Mouse (Mus musculus) duodenum, adult 2 months (tissue): ENCODE measurements around the gene Nxpe3. TPM values are rescaled to one million over a fixed set of nuclear protein-coding genes. Genes with fewer than 3 reads are reported as not detected.

Experiments used
- polyA plus RNA-seq: library from polyadenylated mRNA; depleted of rRNA; stranded (reverse); fragments of >200 nt; gene quantifications from 2 replicates; pipeline ENCODE4 v1.2.3, GENCODE M21; 2012; ENCODE audit warnings: low replicate concordance; rRNA removed

Gene Nxpe3
- polyA plus RNA-seq: 0.12 and 0.39 TPM in 2 replicates

GRCm38 (mm10) chr16:55894893-55895650, at the start of gene Nxpe3:
Nxpe3 (minus strand) TSS chr16:55895285.

GRCm38 (mm10) chr16:55934453-55935037, 39.5 kb upstream of the Nxpe3 start, which contains the start of gene Cep97:
Cep97 (minus strand) TSS chr16:55934855.

GRCm38 (mm10) chr16:55838510-55839474, 56.3 kb downstream of the Nxpe3 start, which contains the start of gene Nfkbiz:
Nfkbiz (minus strand) TSS chr16:55838899.

Other genes starting within 250 kb of the Nxpe3 start
- gene Nfkbiz, start 56.4 kb downstream of the Nxpe3 start, polyA plus RNA-seq: 44.9 and 72.7 TPM in 2 replicates
- 0.02 and 0.07 TPM in 2 replicates for gene Cep97, start 39.6 kb upstream of the Nxpe3 start, polyA plus RNA-seq
- 12.0 and 12.5 TPM in 2 replicates for gene Rpl24, start 71.0 kb upstream of the Nxpe3 start, polyA plus RNA-seq
- 1.1 TPM in 2 replicates for gene Zbtb11, start 78.6 kb upstream of the Nxpe3 start, polyA plus RNA-seq
- 1.6 and 1.8 TPM in 2 replicates for gene Pcnp, start 134.5 kb upstream of the Nxpe3 start, polyA plus RNA-seq
- gene Trmt10c, start 142.5 kb upstream of the Nxpe3 start, polyA plus RNA-seq: 1.7 and 3.9 TPM in 2 replicates
- gene Senp7, start 153.1 kb upstream of the Nxpe3 start, polyA plus RNA-seq: 0.40 and 0.53 TPM in 2 replicates